Comparison of ENCODE assay signal across 22 mouse cellular contexts in genomic region chr17:28979091-28979490, GRCm38 (mm10). TPM values are rescaled to one million over a fixed set of nuclear protein-coding genes. Genes with fewer than 3 reads are reported as not detected.
A peak's percentile ranks its signal among the peaks of the same experiment; 100 is the strongest.
DNase-seq lines count a peak whose midpoint lies in the region; ATAC-seq and TF ChIP-seq lines count a peak whose summit lies in the region.
"Had no signal": no experiment of that assay in that cellular context is flagged by ENCODE, and none has a peak within 500 bp of the region (broad histone marks: within the 10 kb centered on the region; RNA-seq: fewer than 3 reads in every experiment).

No protein-coding gene starts in this region.

- no peak for ATAC-seq in liver, embryonic 12.5 days
- ATAC-seq in liver, embryonic 11.5 days (replicated peaks; ENCODE audit: low FRiP score): no peak
- ATAC-seq in liver, embryonic 14.5 days (ENCODE audit: insufficient read depth): peak; percentile 26; the same call in 1 of the 2 replicates
- no peak for ATAC-seq in heart, embryonic 11.5 days (replicated peaks; ENCODE audit: insufficient number of reproducible peaks, low FRiP score, low TSS enrichment)
- ATAC-seq: activated CD4-positive, CD25-positive, alpha-beta regulatory T cell, adult 4 months; forebrain, embryonic 13.5 days; forebrain, postnatal 0 days; Patski had no signal

- no peak for TF ChIP-seq CTCF in kidney, adult 2 months (conservative IDR thresholded peaks at IDR 0.05; ENCODE audit: insufficient read depth, insufficient read length, low read depth, low read length)
- no peak for TF ChIP-seq CTCF in liver, embryonic 14.5 days (IDR thresholded peaks at IDR 0.05; ENCODE audit: low read depth)

- H3K27ac ChIP-seq in kidney, adult 2 months (ENCODE audit: insufficient read depth, low read depth, low read length): peak overlapping the region; percentile 67
- H3K27ac ChIP-seq in liver, embryonic 12.5 days: 0 out of 2 replicates have a peak overlapping the region, but pooled peaks have one; percentile 17
- H3K27ac ChIP-seq in liver, embryonic 11.5 days (ENCODE audit: low read depth, low read length): no peak overlapping the region
- no peak overlapping the region for H3K27ac ChIP-seq in liver, embryonic 14.5 days
- H3K27ac ChIP-seq in heart, embryonic 11.5 days (ENCODE audit: low read depth, low read length): no peak overlapping the region
- H3K27ac ChIP-seq: embryonic facial prominence, embryonic 13.5 days; forebrain, embryonic 13.5 days; heart, adult 2 months had no signal

- H3K4me1 ChIP-seq in kidney, adult 2 months (ENCODE audit: control insufficient read depth, insufficient read depth, low read length): peaks cover 2% of the 10 kb centered on the region; the same call in 1 of the 2 replicates
- 0 out of 2 replicates have a peak, but pooled peaks cover 3% of the 10 kb centered on the region for H3K4me1 ChIP-seq in liver, embryonic 12.5 days
- H3K4me1 ChIP-seq in liver, embryonic 11.5 days (replicated peaks; ENCODE audit: control insufficient read depth, insufficient read depth, low read length): no peaks in the 10 kb centered on the region
- no peaks in the 10 kb centered on the region; a peak in 1 of 4 replicates for H3K4me1 ChIP-seq in liver, embryonic 14.5 days (replicated peaks; ENCODE audit: control insufficient read depth in 2 of 2, insufficient read depth in 2 of 2, low read length in 1 of 2)
- peaks cover 3% of the 10 kb centered on the region; the same call in 1 of the 2 replicates for H3K4me1 ChIP-seq in heart, embryonic 11.5 days (ENCODE audit: control insufficient read depth, insufficient read depth, low read length)
- H3K4me1 ChIP-seq: forebrain, embryonic 13.5 days had no signal

- no peak overlapping the region for H3K4me2 ChIP-seq in liver, embryonic 12.5 days
- no peak overlapping the region for H3K4me2 ChIP-seq in liver, embryonic 11.5 days
- no peak overlapping the region for H3K4me2 ChIP-seq in liver, embryonic 14.5 days (ENCODE audit: low read depth)
- H3K4me2 ChIP-seq in heart, embryonic 11.5 days: no peak overlapping the region
- H3K4me2 ChIP-seq: embryonic facial prominence, embryonic 13.5 days; forebrain, embryonic 13.5 days; heart, embryonic 12.5 days had no signal

- peaks cover 5% of the 10 kb centered on the region for H3K36me3 ChIP-seq in kidney, adult 2 months (ENCODE audit: control insufficient read depth, insufficient read depth, low read length)
- peaks cover 88% of the 10 kb centered on the region for H3K36me3 ChIP-seq in liver, embryonic 12.5 days
- H3K36me3 ChIP-seq in liver, embryonic 11.5 days (ENCODE audit: control insufficient read depth, insufficient read depth, low read length): peaks cover 31% of the 10 kb centered on the region
- H3K36me3 ChIP-seq in liver, embryonic 14.5 days (replicated peaks; ENCODE audit: control insufficient read depth, insufficient read depth, low read depth): peaks cover 14% of the 10 kb centered on the region
- H3K36me3 ChIP-seq in heart, embryonic 11.5 days (ENCODE audit: control insufficient read depth, insufficient read depth, low read length): peaks cover 31% of the 10 kb centered on the region

- peak; percentile 78 for DNase-seq in kidney, adult 2 months
- no peak for DNase-seq in kidney, postnatal 10 days
- DNase-seq in liver, embryonic 11.5 days (ENCODE audit: low spot score): no peak
- DNase-seq in liver, embryonic 14.5 days (ENCODE audit: low read depth in 3 of 3, low spot score in 3 of 3): no peak
- DNase-seq in yolk sac, embryonic 10.5 days (ENCODE audit: low spot score): peak; percentile 67
- no peak for DNase-seq in lung, postnatal 10 days
- DNase-seq: adrenal gland, postnatal 14 days; cerebellum, adult 18-20 months; cerebellum, adult 9-11 months; cerebellum, postnatal 36 days; forebrain, postnatal 0 days; gastrocnemius, postnatal 14 days; heart, adult 2 months; heart, postnatal 36 days had no signal

- no peaks in the 10 kb centered on the region for H3K27me3 ChIP-seq in kidney, adult 2 months (replicated peaks; ENCODE audit: control insufficient read depth, insufficient read depth, low read length)
- no peaks in the 10 kb centered on the region for H3K27me3 ChIP-seq in liver, embryonic 12.5 days (replicated peaks)
- no peaks in the 10 kb centered on the region for H3K27me3 ChIP-seq in liver, embryonic 11.5 days (replicated peaks; ENCODE audit: control insufficient read depth, insufficient read depth, low read length)
- H3K27me3 ChIP-seq in liver, embryonic 14.5 days (ENCODE audit: control insufficient read depth, insufficient read depth, low read length): no peaks in the 10 kb centered on the region
- no peaks in the 10 kb centered on the region for H3K27me3 ChIP-seq in heart, embryonic 11.5 days (ENCODE audit: control insufficient read depth, insufficient read depth, low read length)
- H3K27me3 ChIP-seq: CH12.LX; embryonic facial prominence, embryonic 13.5 days; forebrain, embryonic 13.5 days; heart, embryonic 12.5 days; Patski had no signal

- H3K9ac ChIP-seq in liver, embryonic 12.5 days: no peak overlapping the region
- H3K9ac ChIP-seq in liver, embryonic 11.5 days (ENCODE audit: low read depth, low read length): no peak overlapping the region
- no peak overlapping the region for H3K9ac ChIP-seq in liver, embryonic 14.5 days (replicated peaks)
- H3K9ac ChIP-seq in heart, embryonic 11.5 days (ENCODE audit: low read depth, low read length): no peak overlapping the region
- H3K9ac ChIP-seq: embryonic facial prominence, embryonic 13.5 days; forebrain, embryonic 13.5 days; forebrain, postnatal 0 days; heart, embryonic 12.5 days had no signal

- 76% methylated on average over 4 of the region's 4 CpGs for WGBS in kidney, adult 2 months
- WGBS in liver, embryonic 12.5 days (ENCODE audit: insufficient replicate concordance): 88% methylated on average over 4 of the region's 4 CpGs
- WGBS in liver, embryonic 11.5 days: 92% methylated on average over 4 of the region's 4 CpGs
- 83% methylated on average over 4 of the region's 4 CpGs for WGBS in liver, embryonic 14.5 days (ENCODE audit: insufficient replicate concordance)
- WGBS in heart, embryonic 11.5 days (ENCODE audit: insufficient replicate concordance): 91% methylated on average over 4 of the region's 4 CpGs

- no peak for TF ChIP-seq POLR2A in kidney, adult 2 months (IDR thresholded peaks at IDR 0.05; ENCODE audit: low read depth, low read length)

- H3K9me3 ChIP-seq in liver, embryonic 12.5 days (replicated peaks): no peaks in the 10 kb centered on the region
- no peaks in the 10 kb centered on the region for H3K9me3 ChIP-seq in liver, embryonic 11.5 days (ENCODE audit: control insufficient read depth, low read length)
- no peaks in the 10 kb centered on the region for H3K9me3 ChIP-seq in liver, embryonic 14.5 days (ENCODE audit: control insufficient read depth, low read length)
- H3K9me3 ChIP-seq in heart, embryonic 11.5 days (replicated peaks; ENCODE audit: control insufficient read depth, low read length): no peaks in the 10 kb centered on the region
- H3K9me3 ChIP-seq: embryonic facial prominence, embryonic 13.5 days; forebrain, embryonic 13.5 days; heart, embryonic 12.5 days had no signal

- no peak for TF ChIP-seq EP300 in liver, embryonic 14.5 days (IDR thresholded peaks at IDR 0.05; ENCODE audit: low read depth)

- no peak overlapping the region for H3K4me3 ChIP-seq in kidney, adult 2 months (ENCODE audit: insufficient read depth, low read depth, low read length)
- no peak overlapping the region for H3K4me3 ChIP-seq in liver, embryonic 12.5 days
- H3K4me3 ChIP-seq in liver, embryonic 11.5 days (ENCODE audit: low read depth, low read length): no peak overlapping the region
- H3K4me3 ChIP-seq in liver, embryonic 14.5 days (ENCODE audit: insufficient read depth in 1 of 2, low read depth in 2 of 2, low read length in 2 of 2): no peak overlapping the region
- no peak overlapping the region for H3K4me3 ChIP-seq in heart, embryonic 11.5 days (ENCODE audit: low read depth, low read length)
- H3K4me3 ChIP-seq: embryonic facial prominence, embryonic 13.5 days; forebrain, embryonic 13.5 days; heart, adult 2 months; heart, embryonic 12.5 days had no signal

RNA-seq across cellular contexts. Expression of gene Kctd20, which starts 27.3 kb away (rescaled TPM):
- polyA plus RNA-seq in kidney, adult 2 months (2012; rRNA removed): 30.8 and 32.0 TPM in 2 replicates
- 87.0 and 92.4 TPM in 2 replicates for polyA plus RNA-seq in liver, embryonic 12.5 days (2016; fragmentation: Nextera tagmentation; extraction: Ambion mirVana)
- 75.2 and 89.2 TPM in 2 replicates for polyA plus RNA-seq in liver, embryonic 11.5 days (2014; fragmentation: Nextera tagmentation; extraction: Ambion mirVana)
- polyA plus RNA-seq in liver, embryonic 14.5 days (2012; rRNA removed): 22.7 and 30.4 TPM in 2 replicates
- polyA plus RNA-seq in liver, embryonic 14.5 days (2014; fragmentation: Nextera tagmentation; extraction: Ambion mirVana): 53.9 and 55.3 TPM in 2 replicates
- 60.0 and 69.6 TPM in 2 replicates for polyA plus RNA-seq in heart, embryonic 11.5 days (2014; fragmentation: Nextera tagmentation; extraction: Ambion mirVana)

RNA-seq across cellular contexts. Expression of gene Stk38, which starts 28.7 kb away (rescaled TPM):
- polyA plus RNA-seq in kidney, adult 2 months (2012; rRNA removed): 61.7 and 66.8 TPM in 2 replicates
- 56.7 and 58.2 TPM in 2 replicates for polyA plus RNA-seq in liver, embryonic 12.5 days (2016; fragmentation: Nextera tagmentation; extraction: Ambion mirVana)
- polyA plus RNA-seq in liver, embryonic 11.5 days (2014; fragmentation: Nextera tagmentation; extraction: Ambion mirVana): 83.3 and 90.1 TPM in 2 replicates
- polyA plus RNA-seq in liver, embryonic 14.5 days (2012; rRNA removed): 24.5 and 31.8 TPM in 2 replicates
- 29.2 and 32.7 TPM in 2 replicates for polyA plus RNA-seq in liver, embryonic 14.5 days (2014; fragmentation: Nextera tagmentation; extraction: Ambion mirVana)
- polyA plus RNA-seq in heart, embryonic 11.5 days (2014; fragmentation: Nextera tagmentation; extraction: Ambion mirVana): 92.7 and 98.4 TPM in 2 replicates

RNA-seq across cellular contexts. Expression of gene Pxt1, which starts 35.5 kb away (rescaled TPM):
- 0.12 and 0.13 TPM in 2 replicates for polyA plus RNA-seq in kidney, adult 2 months (2012; rRNA removed)
- polyA plus RNA-seq in liver, embryonic 12.5 days (2016; fragmentation: Nextera tagmentation; extraction: Ambion mirVana): 0.51 and 0.73 TPM in 2 replicates
- polyA plus RNA-seq in liver, embryonic 11.5 days (2014; fragmentation: Nextera tagmentation; extraction: Ambion mirVana): 0.30 and 0.92 TPM in 2 replicates
- polyA plus RNA-seq in liver, embryonic 14.5 days (2012; rRNA removed): 0.23 and 0.32 TPM in 2 replicates
- 0.14 and 0.45 TPM in 2 replicates for polyA plus RNA-seq in liver, embryonic 14.5 days (2014; fragmentation: Nextera tagmentation; extraction: Ambion mirVana)
- polyA plus RNA-seq in heart, embryonic 11.5 days (2014; fragmentation: Nextera tagmentation; extraction: Ambion mirVana): 0.21 TPM in 1 of 2 replicates, not detected in the other
- polyA plus RNA-seq: embryonic facial prominence, embryonic 13.5 days; forebrain, embryonic 13.5 days; forebrain, postnatal 0 days; heart, embryonic 12.5 days; Patski had no signal

RNA-seq across cellular contexts. Expression of gene Srsf3, which starts 53.3 kb away (rescaled TPM):
- polyA plus RNA-seq in kidney, adult 2 months (2012; rRNA removed): 71.0 and 85.2 TPM in 2 replicates
- 372 and 377 TPM in 2 replicates for polyA plus RNA-seq in liver, embryonic 12.5 days (2016; fragmentation: Nextera tagmentation; extraction: Ambion mirVana)
- polyA plus RNA-seq in liver, embryonic 11.5 days (2014; fragmentation: Nextera tagmentation; extraction: Ambion mirVana): 532 and 579 TPM in 2 replicates
- 91.1 and 123 TPM in 2 replicates for polyA plus RNA-seq in liver, embryonic 14.5 days (2012; rRNA removed)
- 269 and 272 TPM in 2 replicates for polyA plus RNA-seq in liver, embryonic 14.5 days (2014; fragmentation: Nextera tagmentation; extraction: Ambion mirVana)
- polyA plus RNA-seq in heart, embryonic 11.5 days (2014; fragmentation: Nextera tagmentation; extraction: Ambion mirVana): 420 and 433 TPM in 2 replicates

Comparison
In these comparisons a context has a peak if more than half of its experiments do, and no peak if none do; other contexts are left out.
1. DNase-seq: peak in kidney, adult 2 months (single experiment) and yolk sac, embryonic 10.5 days (single experiment); none in kidney, postnatal 10 days (single experiment), liver, embryonic 11.5 days (single experiment), liver, embryonic 14.5 days (0 of 3) and lung, postnatal 10 days (single experiment).
2. H3K27ac ChIP-seq: peak in kidney, adult 2 months (single experiment) and liver, embryonic 12.5 days (single experiment); none in liver, embryonic 11.5 days (single experiment), liver, embryonic 14.5 days (single experiment) and heart, embryonic 11.5 days (single experiment).